Mouse (Mus musculus): ENCODE measurements around the gene Slc38a9. TPM values are rescaled to one million over a fixed set of nuclear protein-coding genes. Genes with fewer than 3 reads are reported as not detected.

Slc38a9 gene
- total RNA-seq (2021): 10 to 100 TPM; 18.6 to 21.3 TPM
- polyA plus RNA-seq (2012; rRNA removed): 8.7 and 13.2 TPM in 2 replicates
- long read RNA-seq, full-length matches to known transcripts: 3 of 4 reads
- long read RNA-seq, partial matches to known transcripts: 1 of 4 reads
- long read RNA-seq, other reads (novel, unspliced or antisense): 0 of 4 reads

GRCm38 (mm10) chr13:112660574-112661381 is at the start of gene Slc38a9:
Slc38a9 (plus strand) TSS chr13:112660751.
- DNase-seq: peak; percentile 96

GRCm38 (mm10) chr13:112621592-112621991 is 39.0 kb upstream of the Slc38a9 start:
- DNase-seq: peak; percentile 9

GRCm38 (mm10) chr13:112623656-112624055 is 36.9 kb upstream of the Slc38a9 start:
- no peak for DNase-seq

- no peak for DNase-seq
Measured at GRCm38 (mm10) chr13:112624622-112625021, 35.9 kb upstream of the Slc38a9 start.

- DNase-seq: no peak
Measured at GRCm38 (mm10) chr13:112625566-112625965, 35.0 kb upstream of the Slc38a9 start.

- no peak for DNase-seq
Measured at GRCm38 (mm10) chr13:112635174-112635837, 25.2 kb upstream of the Slc38a9 start.

GRCm38 (mm10) chr13:112636498-112636897 is 24.1 kb upstream of the Slc38a9 start:
- no peak for DNase-seq

GRCm38 (mm10) chr13:112639111-112639510 is 21.4 kb upstream of the Slc38a9 start:
- no peak for DNase-seq

DNA sequence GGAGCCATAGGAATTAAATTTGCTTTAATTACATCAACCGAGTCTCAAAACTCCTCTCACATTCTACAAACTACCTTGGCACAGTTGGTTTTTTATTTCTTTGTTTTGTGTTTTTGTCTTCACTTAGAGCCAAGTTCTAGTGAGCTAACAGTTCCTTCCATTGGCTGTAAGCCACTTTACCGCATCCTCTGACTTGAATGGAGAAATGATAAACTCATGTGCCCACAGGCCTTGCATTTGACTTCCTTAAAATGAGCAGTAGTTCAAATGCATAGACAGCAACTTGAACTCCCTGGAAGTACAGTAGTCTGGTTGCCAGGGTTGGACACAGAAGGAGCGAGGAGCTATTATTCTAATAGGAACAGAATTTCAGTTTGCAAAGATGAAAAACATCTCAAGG is 17.7 kb upstream of the Slc38a9 start:
- no peak for DNase-seq

DNA sequence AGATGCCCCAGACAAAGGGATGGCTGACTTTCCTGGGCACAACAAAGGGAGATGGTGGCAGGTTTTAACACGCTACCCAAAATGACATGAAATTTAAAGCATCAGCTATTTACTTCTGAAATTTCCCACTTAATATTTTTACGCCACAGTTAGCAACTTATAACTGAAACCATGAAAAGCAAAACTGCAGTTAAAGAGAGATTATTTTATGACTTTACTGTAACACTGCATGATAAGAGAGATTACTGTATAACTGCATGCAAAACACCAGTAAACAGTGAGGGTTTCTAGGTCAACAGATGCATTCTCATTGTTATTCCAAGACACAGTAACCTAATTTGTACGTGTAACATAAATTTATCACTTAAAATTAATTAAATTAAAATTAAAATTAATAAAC is 15.6 kb upstream of the Slc38a9 start:
- no peak for DNase-seq

DNA sequence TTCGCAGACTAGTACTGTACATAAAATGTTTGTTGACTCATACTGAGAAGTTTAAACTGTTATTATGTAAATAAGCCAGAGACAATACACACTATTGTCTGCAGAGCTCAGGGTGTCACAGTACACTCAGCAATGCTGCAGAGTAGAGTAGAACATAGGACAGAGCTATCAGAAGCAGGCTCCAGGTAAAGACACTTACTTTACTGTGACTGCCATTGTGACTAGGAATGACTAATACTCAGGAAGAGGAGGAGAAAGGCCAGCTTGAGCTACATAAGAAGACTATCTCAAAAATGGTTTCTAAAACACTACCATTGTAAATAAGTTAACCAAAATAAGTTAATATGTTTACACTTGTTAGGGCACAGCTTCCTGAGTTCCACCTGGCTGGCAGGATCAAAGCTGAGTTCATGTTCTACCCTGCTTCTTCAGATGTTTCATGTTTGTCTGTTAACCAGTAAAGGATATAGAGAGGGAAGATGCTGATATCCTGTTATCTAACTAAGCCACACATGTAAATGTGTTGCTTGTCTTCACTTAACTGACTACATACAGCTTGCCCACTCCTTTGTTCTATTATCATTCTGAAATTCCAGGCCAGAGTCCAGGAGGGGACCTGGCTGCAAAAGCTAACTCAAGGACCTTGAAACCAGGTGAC is 14.9 kb upstream of the Slc38a9 start:
- no peak for DNase-seq

GRCm38 (mm10) chr13:112651183-112651582 is 9.4 kb upstream of the Slc38a9 start:
- no peak for DNase-seq

- no peak for DNase-seq
Measured at GRCm38 (mm10) chr13:112652205-112652604, 8.3 kb upstream of the Slc38a9 start, which contains the start of gene Ddx4. Ddx4 (minus strand) TSS chr13:112652475.

DNA sequence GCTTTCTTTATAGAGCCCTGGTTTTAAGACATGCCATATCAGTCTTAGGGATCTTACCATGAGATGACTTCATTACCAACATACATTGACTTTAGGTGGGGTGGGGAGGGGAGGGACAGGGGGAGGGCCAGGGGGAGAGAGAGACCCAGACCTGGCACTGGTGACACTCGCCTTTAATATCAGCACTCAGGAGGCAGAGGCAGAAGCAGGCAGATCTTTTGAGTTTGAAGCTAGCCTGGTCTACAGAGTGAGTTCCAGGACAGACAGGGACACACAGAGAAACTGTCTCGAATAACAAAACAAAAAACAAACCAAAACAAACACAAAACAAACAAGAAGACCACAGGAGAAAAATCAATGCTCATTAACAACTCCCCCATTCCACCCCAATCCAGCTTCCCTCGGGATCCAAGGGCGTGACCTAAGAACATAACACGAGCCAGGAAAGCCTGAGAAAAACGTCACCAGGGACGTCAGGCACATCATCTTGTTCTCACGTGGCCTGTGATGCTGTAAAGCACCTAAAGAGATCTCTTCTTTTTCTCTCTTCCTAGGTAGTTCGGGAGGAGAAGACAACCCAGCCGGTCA is 471 bp upstream of the Slc38a9 start:
- no peak for DNase-seq

DNA sequence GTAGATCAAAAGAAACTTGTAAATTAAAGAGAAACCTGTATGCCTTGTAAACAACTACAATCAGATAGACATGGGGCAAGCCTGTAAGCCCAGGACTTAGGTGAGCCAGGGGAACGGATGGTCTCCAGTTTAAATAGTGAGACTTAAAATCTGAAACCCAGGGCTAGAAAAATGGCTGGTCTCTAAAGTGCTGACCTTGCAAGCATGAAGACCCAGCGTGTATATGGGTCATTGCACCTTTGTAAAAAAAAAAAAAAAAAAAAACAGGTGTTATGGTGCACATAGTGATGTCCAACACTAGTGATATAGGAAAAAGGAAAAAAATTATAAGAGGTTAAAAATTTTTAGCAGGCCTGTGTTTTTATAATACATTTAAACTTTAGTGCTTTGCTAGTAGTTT is 1.1 kb downstream of the Slc38a9 start:
- DNase-seq: no peak

- no peak for DNase-seq
Measured at GRCm38 (mm10) chr13:112666433-112667024, 6.0 kb downstream of the Slc38a9 start.

GRCm38 (mm10) chr13:112667215-112667614 is 6.7 kb downstream of the Slc38a9 start:
- no peak for DNase-seq

DNA sequence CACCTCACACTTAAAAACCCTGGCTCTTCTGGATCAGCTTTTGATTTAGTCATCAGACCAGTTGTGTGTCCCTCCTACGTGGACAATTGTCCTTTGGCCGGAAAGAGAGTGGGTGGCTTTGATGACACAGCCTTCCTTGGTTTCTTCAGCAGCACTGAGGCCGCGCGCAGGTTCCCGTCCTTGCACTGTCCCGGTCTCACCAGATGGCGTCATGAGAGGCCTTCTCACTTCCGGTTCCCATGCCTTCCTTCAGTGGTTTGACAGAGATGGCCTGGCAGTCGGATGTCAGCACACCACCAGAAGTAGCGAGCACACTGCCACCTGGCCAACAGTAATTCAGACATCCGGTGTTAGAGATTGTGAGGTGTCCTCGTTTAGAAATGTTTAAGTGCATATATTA is 11.2 kb downstream of the Slc38a9 start:
- peak; percentile 36 for DNase-seq

- DNase-seq: no peak
Measured at GRCm38 (mm10) chr13:112672797-112673196, 12.2 kb downstream of the Slc38a9 start.

GRCm38 (mm10) chr13:112673899-112674447 is 13.4 kb downstream of the Slc38a9 start:
- peak; percentile 79 for DNase-seq

- DNase-seq: no peak
Measured at GRCm38 (mm10) chr13:112678154-112678553, 17.6 kb downstream of the Slc38a9 start.
